7 mouse cellular contexts compared by ENCODE assay signal in the genomic region with DNA sequence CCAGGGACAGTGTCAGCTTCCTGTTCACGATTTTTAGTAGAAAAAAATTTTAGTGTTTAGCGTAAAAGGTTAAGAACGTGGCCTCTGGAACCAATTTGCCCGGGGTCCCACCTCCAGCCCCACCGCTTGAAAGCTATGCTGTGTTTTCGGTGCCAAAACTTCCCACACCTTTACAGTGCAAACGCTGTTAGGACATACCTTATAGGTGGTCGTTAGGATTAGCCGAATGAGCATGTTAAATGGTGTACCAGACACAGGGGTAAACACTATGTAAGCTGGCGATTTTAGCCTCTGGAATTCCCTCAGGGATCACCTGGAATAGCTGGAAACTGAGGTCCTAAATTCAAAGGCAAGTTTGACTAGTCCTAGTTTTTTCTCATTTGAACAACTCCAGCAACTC. TPM values are rescaled to one million over a fixed set of nuclear protein-coding genes. Genes with fewer than 3 reads are reported as not detected.
A peak's percentile ranks its signal among the peaks of the same experiment; 100 is the strongest.
DNase-seq lines count a peak whose midpoint lies in the region; ATAC-seq and TF ChIP-seq lines count a peak whose summit lies in the region.

No protein-coding gene starts in this region.

- H3K27me3 ChIP-seq in lung, embryonic 16.5 days (ENCODE audit: control insufficient read depth, insufficient read depth, low read depth, low read length), result no peaks in the 10 kb centered on the region
- no peaks in the 10 kb centered on the region for H3K27me3 ChIP-seq in forebrain, embryonic 11.5 days (ENCODE audit: control insufficient read depth, insufficient read depth, low read length)
- no peaks in the 10 kb centered on the region for H3K27me3 ChIP-seq in limb, embryonic 11.5 days (ENCODE audit: control insufficient read depth, insufficient read depth, low read length)
- H3K27me3 ChIP-seq in small intestine, adult 2 months (ENCODE audit: control insufficient read depth, insufficient read depth, low read length), result no peaks in the 10 kb centered on the region

- H3K9me3 ChIP-seq in lung, embryonic 16.5 days (ENCODE audit: control insufficient read depth, low read length), result no peaks in the 10 kb centered on the region
- no peaks in the 10 kb centered on the region for H3K9me3 ChIP-seq in forebrain, embryonic 11.5 days (ENCODE audit: control insufficient read depth, low read length)
- H3K9me3 ChIP-seq in limb, embryonic 11.5 days (ENCODE audit: control insufficient read depth, low read length), result no peaks in the 10 kb centered on the region

- peak overlapping the region; percentile 90; the same call in 1 of the 2 replicates for H3K27ac ChIP-seq in lung, embryonic 16.5 days (ENCODE audit: low read length)
- H3K27ac ChIP-seq in forebrain, embryonic 11.5 days (ENCODE audit: low read depth, low read length), result no peak overlapping the region
- 0 out of 2 replicates have a peak overlapping the region, but pooled peaks have one; percentile 10 for H3K27ac ChIP-seq in limb, embryonic 11.5 days (replicated peaks; ENCODE audit: low read depth, low read length)
- peak overlapping the region; percentile 79; the same call in 1 of the 2 replicates for H3K27ac ChIP-seq in small intestine, adult 2 months (ENCODE audit: insufficient read depth, low read depth, low read length)

- peak overlapping the region; percentile 77 for H3K9ac ChIP-seq in lung, embryonic 16.5 days (ENCODE audit: low read length)
- H3K9ac ChIP-seq in forebrain, embryonic 11.5 days (ENCODE audit: low read length), result peak overlapping the region; percentile 78
- H3K9ac ChIP-seq in limb, embryonic 11.5 days (ENCODE audit: low read length), result peak overlapping the region; percentile 72

- no peak for TF ChIP-seq CTCF in small intestine, adult 2 months (IDR thresholded peaks at IDR 0.05; ENCODE audit: extremely low read depth, insufficient read length, insufficient replicate concordance, low read depth, low read length)

- WGBS in lung, embryonic 16.5 days, result 6% methylated on average over 10 of the region's 10 CpGs
- WGBS in forebrain, embryonic 11.5 days, result 9% methylated on average over 10 of the region's 10 CpGs
- 9% methylated on average over 10 of the region's 10 CpGs for WGBS in limb, embryonic 11.5 days
- 4% methylated on average over 10 of the region's 10 CpGs for WGBS in small intestine, adult 2 months

- H3K4me1 ChIP-seq in lung, embryonic 16.5 days (replicated peaks; ENCODE audit: control insufficient read depth, insufficient read depth, low read length), result peaks cover 33% of the 10 kb centered on the region
- H3K4me1 ChIP-seq in forebrain, embryonic 11.5 days (replicated peaks; ENCODE audit: control insufficient read depth, insufficient read depth, low read length), result peaks cover 33% of the 10 kb centered on the region
- peaks cover 35% of the 10 kb centered on the region for H3K4me1 ChIP-seq in limb, embryonic 11.5 days (ENCODE audit: control insufficient read depth, insufficient read depth, low read length)
- peaks cover 15% of the 10 kb centered on the region for H3K4me1 ChIP-seq in small intestine, adult 2 months (ENCODE audit: control insufficient read depth, insufficient read depth, insufficient read length, low read length)

- no peak for ATAC-seq in lung, embryonic 16.5 days (ENCODE audit: low read depth)
- no peak for ATAC-seq in forebrain, embryonic 11.5 days (replicated peaks; ENCODE audit: low FRiP score)
- ATAC-seq in limb, embryonic 11.5 days (ENCODE audit: insufficient number of reproducible peaks, low FRiP score, low TSS enrichment, low read depth), result no peak

- peak overlapping the region; percentile 78 for H3K4me2 ChIP-seq in lung, embryonic 16.5 days (ENCODE audit: low read depth, low read length)
- H3K4me2 ChIP-seq in forebrain, embryonic 11.5 days (ENCODE audit: low read depth, low read length, severe bottlenecking), result peak overlapping the region; percentile 92
- H3K4me2 ChIP-seq in limb, embryonic 11.5 days (ENCODE audit: low read depth, severe bottlenecking), result peak overlapping the region; percentile 60

- H3K4me3 ChIP-seq in lung, embryonic 16.5 days (ENCODE audit: low read length), result peak overlapping the region; percentile 95
- H3K4me3 ChIP-seq in forebrain, embryonic 11.5 days (ENCODE audit: low read depth, low read length), result peak overlapping the region; percentile 98
- peak overlapping the region; percentile 100 for H3K4me3 ChIP-seq in limb, embryonic 11.5 days (ENCODE audit: low read depth, low read length)
- H3K4me3 ChIP-seq in small intestine, adult 2 months (ENCODE audit: low read depth, low read length), result peak overlapping the region; percentile 83

- no peak for TF ChIP-seq POLR2A in small intestine, adult 2 months (IDR thresholded peaks at IDR 0.05; ENCODE audit: low read depth, low read length)

- H3K36me3 ChIP-seq in lung, embryonic 16.5 days (ENCODE audit: control insufficient read depth, insufficient read depth, low read length), result peaks cover 35% of the 10 kb centered on the region
- H3K36me3 ChIP-seq in forebrain, embryonic 11.5 days (ENCODE audit: control insufficient read depth, insufficient read depth, low read length), result peaks cover 10% of the 10 kb centered on the region
- H3K36me3 ChIP-seq in limb, embryonic 11.5 days (ENCODE audit: control insufficient read depth, insufficient read depth, low read length), result peaks cover 15% of the 10 kb centered on the region
- peaks cover 39% of the 10 kb centered on the region for H3K36me3 ChIP-seq in small intestine, adult 2 months (ENCODE audit: control insufficient read depth, insufficient read depth, low read length)

- no peak for DNase-seq in lung, postnatal 25 days (ENCODE audit: low spot score)
- DNase-seq in forebrain, embryonic 11.5 days (ENCODE audit: low spot score), result no peak
- DNase-seq in limb, embryonic 11.5 days (ENCODE audit: low spot score), result no peak
- DNase-seq in adrenal gland, postnatal 14 days, result no peak
- DNase-seq in adipocyte (ENCODE audit: low spot score), result no peak

RNA-seq across cellular contexts. Expression of gene Rps18, which starts 0.5 kb away (rescaled TPM):
- 1,739 and 1,825 TPM in 2 replicates for polyA plus RNA-seq in lung, embryonic 16.5 days (2015; fragmentation: Nextera tagmentation; extraction: Ambion mirVana)
- 1,265 and 1,326 TPM in 2 replicates for polyA plus RNA-seq in forebrain, embryonic 11.5 days (2014; fragmentation: Nextera tagmentation; extraction: Ambion mirVana)
- 1,618 and 1,641 TPM in 2 replicates for polyA plus RNA-seq in limb, embryonic 11.5 days (2014; fragmentation: Nextera tagmentation; extraction: Ambion mirVana)
- polyA plus RNA-seq in small intestine, adult 2 months (2012; rRNA removed), result 509 and 766 TPM in 2 replicates
- 760 and 860 TPM in 2 replicates for total RNA-seq in adrenal gland, postnatal 14 days (2021)

RNA-seq across cellular contexts. Expression of gene Vps52, which starts 0.7 kb away (rescaled TPM):
- 49.4 and 50.5 TPM in 2 replicates for polyA plus RNA-seq in lung, embryonic 16.5 days (2015; fragmentation: Nextera tagmentation; extraction: Ambion mirVana)
- polyA plus RNA-seq in forebrain, embryonic 11.5 days (2014; fragmentation: Nextera tagmentation; extraction: Ambion mirVana), result 44.0 and 46.8 TPM in 2 replicates
- 35.6 and 37.1 TPM in 2 replicates for polyA plus RNA-seq in limb, embryonic 11.5 days (2014; fragmentation: Nextera tagmentation; extraction: Ambion mirVana)
- polyA plus RNA-seq in small intestine, adult 2 months (2012; rRNA removed), result 28.4 and 52.3 TPM in 2 replicates
- total RNA-seq in adrenal gland, postnatal 14 days (2021), result 46.8 and 52.9 TPM in 2 replicates

RNA-seq across cellular contexts. Expression of gene B3galt4, which starts 5.0 kb away (rescaled TPM):
- polyA plus RNA-seq in lung, embryonic 16.5 days (2015; fragmentation: Nextera tagmentation; extraction: Ambion mirVana), result 5.5 and 5.6 TPM in 2 replicates
- polyA plus RNA-seq in forebrain, embryonic 11.5 days (2014; fragmentation: Nextera tagmentation; extraction: Ambion mirVana), result 4.0 and 4.3 TPM in 2 replicates
- polyA plus RNA-seq in limb, embryonic 11.5 days (2014; fragmentation: Nextera tagmentation; extraction: Ambion mirVana), result 2.6 and 3.0 TPM in 2 replicates
- 14.8 and 24.6 TPM in 2 replicates for polyA plus RNA-seq in small intestine, adult 2 months (2012; rRNA removed)
- total RNA-seq in adrenal gland, postnatal 14 days (2021), result 3.2 and 6.2 TPM in 2 replicates

RNA-seq across cellular contexts. Expression of gene Wdr46, which starts 15.9 kb away (rescaled TPM):
- 20.2 and 20.6 TPM in 2 replicates for polyA plus RNA-seq in lung, embryonic 16.5 days (2015; fragmentation: Nextera tagmentation; extraction: Ambion mirVana)
- 42.6 and 47.2 TPM in 2 replicates for polyA plus RNA-seq in forebrain, embryonic 11.5 days (2014; fragmentation: Nextera tagmentation; extraction: Ambion mirVana)
- polyA plus RNA-seq in limb, embryonic 11.5 days (2014; fragmentation: Nextera tagmentation; extraction: Ambion mirVana), result 37.4 and 45.6 TPM in 2 replicates
- 10.0 and 12.4 TPM in 2 replicates for polyA plus RNA-seq in small intestine, adult 2 months (2012; rRNA removed)
- total RNA-seq in adrenal gland, postnatal 14 days (2021), result 32.9 and 35.7 TPM in 2 replicates

RNA-seq across cellular contexts. Expression of gene Pfdn6, which starts 16.2 kb away (rescaled TPM):
- polyA plus RNA-seq in lung, embryonic 16.5 days (2015; fragmentation: Nextera tagmentation; extraction: Ambion mirVana), result 143 and 151 TPM in 2 replicates
- 202 and 214 TPM in 2 replicates for polyA plus RNA-seq in forebrain, embryonic 11.5 days (2014; fragmentation: Nextera tagmentation; extraction: Ambion mirVana)
- polyA plus RNA-seq in limb, embryonic 11.5 days (2014; fragmentation: Nextera tagmentation; extraction: Ambion mirVana), result 208 and 212 TPM in 2 replicates
- polyA plus RNA-seq in small intestine, adult 2 months (2012; rRNA removed), result 9.3 and 19.4 TPM in 2 replicates
- 96.2 and 102 TPM in 2 replicates for total RNA-seq in adrenal gland, postnatal 14 days (2021)
